Mouse (Mus musculus): ENCODE data around the gene Atg4b.
"Not testable (repeated sequence)": the region's sequence is repeated elsewhere in the genome, so short reads cannot be mapped to it uniquely, and the experiment has no call there.

Gene Atg4b

GRCm38 (mm10) chr1:93823796-93824495 is 72.6 kb downstream of the Atg4b start:
- no peak for DNase-seq

- no peak for DNase-seq
Observed at GRCm38 (mm10) chr1:93824609-93825008, 73.3 kb downstream of the Atg4b start, which contains the start of gene D2hgdh. Gene D2hgdh, plus strand, starts transcription at chr1:93824909.

- peak; percentile 93 to 95 for DNase-seq
Observed at GRCm38 (mm10) chr1:93825105-93825674, 73.9 kb downstream of the Atg4b start.

DNA sequence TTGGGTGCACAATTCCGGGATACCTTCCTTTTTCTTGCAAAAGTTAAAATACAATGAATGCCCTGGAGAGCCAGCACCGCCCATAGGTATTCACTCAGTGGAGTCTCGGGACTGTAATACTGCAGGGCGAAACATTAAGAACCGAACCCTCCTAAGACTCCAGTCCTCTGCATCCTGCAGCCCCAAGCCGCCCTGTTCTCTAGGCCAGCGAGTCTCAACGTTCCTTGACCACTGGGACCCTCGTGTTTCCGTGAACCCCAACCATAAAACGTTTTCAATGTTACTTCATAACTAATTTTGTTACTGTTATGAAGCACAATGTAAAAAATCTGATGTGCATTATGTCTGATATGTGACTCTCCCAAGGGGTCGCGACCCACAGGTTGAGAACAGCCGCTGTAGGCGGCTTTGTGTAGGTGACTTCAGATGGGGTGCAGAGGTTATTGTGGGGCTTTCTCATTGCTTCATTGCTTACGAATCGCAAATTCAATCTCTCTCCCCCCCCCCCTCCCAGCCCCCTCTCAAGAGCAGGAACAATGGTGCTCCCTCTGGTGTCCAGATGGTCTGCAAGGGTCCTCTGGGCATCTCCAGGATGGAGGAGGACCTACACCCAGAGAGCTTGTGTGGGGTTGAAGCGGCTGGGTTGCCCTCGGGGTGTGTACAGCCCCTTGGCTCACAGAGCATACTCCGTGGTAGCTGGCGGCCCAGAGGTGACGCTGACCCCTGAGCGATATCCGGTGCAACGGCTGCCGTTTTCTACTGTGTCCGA is 74.7 kb downstream of the Atg4b start:
- peak in 1 of 2 experiments; percentile 27 for DNase-seq

DNA sequence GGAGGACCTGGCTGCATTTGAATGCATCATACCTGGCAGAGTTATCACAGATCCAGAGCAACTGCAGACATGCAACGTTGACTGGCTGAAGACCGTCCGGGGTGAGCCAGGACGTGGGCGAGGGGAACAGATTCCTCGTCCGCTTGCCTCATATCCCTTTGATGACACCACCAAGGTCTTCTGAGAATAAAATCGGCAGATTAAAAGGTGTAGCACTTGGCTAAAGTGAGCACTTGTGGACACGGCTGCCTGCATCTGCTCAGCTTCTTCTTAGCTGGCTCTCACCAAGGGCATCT is 75.2 kb downstream of the Atg4b start:
- no peak for DNase-seq

GRCm38 (mm10) chr1:93832754-93833360 is 81.6 kb downstream of the Atg4b start:
- peak; percentile 10 to 18 for DNase-seq

DNA sequence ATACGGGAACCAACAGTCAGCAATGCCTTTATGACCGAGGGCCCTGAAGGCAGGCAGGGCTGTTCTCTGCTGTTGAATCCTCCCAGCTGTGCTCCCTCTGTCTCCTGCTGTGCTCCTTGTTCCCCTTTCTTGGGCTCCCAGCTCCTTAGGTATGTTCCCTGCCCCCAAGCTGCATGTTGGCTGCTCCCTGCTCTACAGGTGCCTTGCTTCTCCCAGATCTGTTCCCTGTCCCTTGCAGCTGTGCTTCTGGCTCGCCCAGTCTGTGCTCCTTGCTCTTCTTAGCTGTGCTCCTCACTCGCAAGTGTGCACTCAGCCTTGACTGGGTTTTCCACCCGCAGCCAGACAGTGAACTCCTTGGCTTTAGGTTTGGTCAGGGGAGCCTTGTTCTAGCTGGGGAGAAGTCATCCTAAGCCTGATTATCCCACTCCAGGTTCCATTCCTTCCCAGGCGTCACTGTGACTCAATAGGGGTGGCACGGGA is 83.4 kb downstream of the Atg4b start:
- DNase-seq: no peak

- no peak for DNase-seq
Observed at GRCm38 (mm10) chr1:93835211-93835610, 83.9 kb downstream of the Atg4b start.

DNA sequence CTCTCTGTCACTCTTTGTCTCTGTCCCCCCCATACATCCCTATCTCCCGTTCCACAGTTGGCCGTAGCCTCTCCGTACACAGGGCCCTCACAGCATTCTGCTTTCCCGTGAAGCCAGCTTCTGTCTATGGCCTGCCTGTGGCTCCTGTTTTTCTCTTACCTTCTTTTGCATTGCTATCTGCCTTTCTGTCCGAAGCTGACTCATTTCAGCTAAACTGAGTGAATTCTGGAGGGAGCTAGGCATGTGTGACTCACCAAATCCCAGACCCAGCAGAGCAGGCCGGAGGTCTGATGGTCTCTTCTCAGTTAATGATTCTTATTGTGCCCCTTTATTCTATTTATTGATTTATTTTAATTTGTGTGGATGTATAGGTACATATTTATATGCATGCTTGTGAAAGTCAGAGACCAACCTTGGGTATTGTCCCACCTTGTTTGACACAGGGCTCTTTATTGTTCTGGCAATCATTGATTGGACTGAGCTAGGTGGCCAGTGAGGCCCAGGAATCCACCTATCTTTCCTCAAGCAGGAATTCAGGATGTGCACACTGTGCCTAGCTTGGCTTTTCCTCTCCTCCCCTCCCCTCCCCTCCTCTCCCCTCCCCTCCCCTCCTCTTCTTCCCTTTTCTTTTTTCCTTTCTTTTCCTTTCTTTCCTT is 84.7 kb downstream of the Atg4b start:
- DNase-seq: no peak

- DNase-seq: no peak
Observed at GRCm38 (mm10) chr1:93836532-93836913, 85.2 kb downstream of the Atg4b start.

GRCm38 (mm10) chr1:93837335-93837734 is 86.0 kb downstream of the Atg4b start:
- no peak for DNase-seq

DNA sequence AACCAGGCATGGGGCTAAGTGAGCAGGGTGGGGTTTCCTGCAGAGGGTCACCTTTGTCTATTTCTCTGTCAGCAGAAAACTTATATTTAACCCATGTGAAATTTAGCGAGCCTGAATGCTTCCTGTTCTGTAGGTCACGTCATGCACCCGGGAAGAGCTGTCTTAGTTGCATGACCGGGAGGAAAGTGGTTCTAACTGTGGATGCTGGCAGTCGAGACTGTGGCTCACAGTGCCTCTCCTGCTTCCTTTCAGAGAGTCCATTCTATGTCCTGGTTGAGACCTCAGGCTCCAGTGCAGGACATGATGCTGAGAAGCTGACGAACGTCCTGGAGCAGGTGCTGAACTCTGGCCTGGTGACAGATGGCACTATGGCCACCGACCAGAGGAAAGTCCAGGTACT is 87.3 kb downstream of the Atg4b start:
- not testable (repeated sequence) for DNase-seq

Data from B cell, adult 2 months (primary cell).